Mouse (Mus musculus): ENCODE measurements around the gene Ryr2. TPM values are rescaled to one million over a fixed set of nuclear protein-coding genes. Genes with fewer than 3 reads are reported as not detected.

The Ryr2 gene
- polyA plus RNA-seq, 1 experiment: not detected

GRCm38 (mm10) chr13:11533265-11533664, 573.5 kb downstream of the Ryr2 start:
- no peaks in the 10 kb centered on the region for H3K79me2 ChIP-seq (ENCODE audit: control insufficient read depth, insufficient read depth)
- TF ChIP-seq USF1 (IDR thresholded peaks at IDR 0.05; ENCODE audit: low read depth) (no peak), MYOD1 (IDR thresholded peaks at IDR 0.05; ENCODE audit: control insufficient read depth, insufficient read length, low read depth) (no peak), CEBPB (IDR thresholded peaks at IDR 0.05; ENCODE audit: low read depth) (no peak), FOSL1 (IDR thresholded peaks at IDR 0.05; ENCODE audit: insufficient read depth, low read length, poor library complexity, severe bottlenecking) (no peak), MAX (IDR thresholded peaks at IDR 0.05) (no peak), MYOG (IDR thresholded peaks at IDR 0.05; ENCODE audit: control insufficient read depth, extremely low read depth, insufficient read length) (no peak), CTCF (IDR thresholded peaks at IDR 0.05; ENCODE audit: control insufficient read depth, insufficient read depth, insufficient read length) (no peak)
- H3K36me3 ChIP-seq (ENCODE audit: control insufficient read depth, insufficient read depth): no peaks in the 10 kb centered on the region
- H3K27me3 ChIP-seq (ENCODE audit: control insufficient read depth, insufficient read depth, insufficient read length): no peaks in the 10 kb centered on the region
- H3ac ChIP-seq (ENCODE audit: control insufficient read depth, insufficient read length, low read depth): no peak overlapping the region
- no peak overlapping the region for H3K4me3 ChIP-seq (ENCODE audit: insufficient read depth, poor library complexity, severe bottlenecking)
- H3K79me3 ChIP-seq (ENCODE audit: low read depth): no peaks in the 10 kb centered on the region

DNA sequence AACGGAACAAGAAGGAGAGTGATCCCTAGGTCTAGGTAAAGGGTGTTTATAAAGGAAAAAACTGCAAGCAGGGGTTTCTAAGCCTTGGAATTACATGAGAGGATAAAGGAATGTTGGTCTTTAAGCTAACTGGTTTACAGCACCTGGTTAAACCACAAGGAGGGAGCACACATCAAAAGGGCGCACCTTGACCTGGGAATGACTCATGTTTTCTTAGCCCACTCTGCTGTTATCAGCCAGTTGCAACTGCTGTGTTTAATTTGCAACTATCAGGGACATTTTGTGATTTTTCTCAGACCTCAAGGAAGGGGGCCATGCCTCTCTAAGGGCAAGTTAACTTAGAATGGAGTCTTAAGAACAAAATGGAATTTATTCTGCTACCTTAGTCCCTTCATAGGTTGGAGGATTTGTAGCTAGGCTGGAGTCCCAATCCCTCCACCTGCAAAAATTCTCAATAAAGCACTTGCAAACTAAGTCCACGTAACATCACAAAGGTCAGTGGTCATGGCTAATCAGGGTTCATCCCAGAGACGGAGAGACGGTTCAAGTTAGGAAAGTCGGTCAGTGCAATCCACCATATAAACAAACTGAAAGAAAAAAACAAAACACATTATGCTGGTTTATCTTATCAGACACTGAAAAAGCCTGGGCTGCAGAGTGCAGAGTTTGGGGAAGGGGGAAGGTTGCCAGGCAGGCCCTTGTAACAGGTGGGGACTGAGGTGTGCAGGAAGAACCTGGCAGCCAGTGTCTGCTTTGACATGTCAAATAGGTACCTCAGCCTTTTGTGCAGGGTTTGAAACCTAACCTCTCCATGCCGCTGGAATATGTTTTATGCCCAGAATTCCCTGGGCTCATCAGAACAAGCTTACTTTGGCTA, 574.5 kb downstream of the Ryr2 start:
- no peaks in the 10 kb centered on the region for H3K27me3 ChIP-seq (ENCODE audit: control insufficient read depth, insufficient read depth, insufficient read length)
- H3K79me2 ChIP-seq (ENCODE audit: control insufficient read depth, insufficient read depth): no peaks in the 10 kb centered on the region
- H3ac ChIP-seq (ENCODE audit: control insufficient read depth, insufficient read length, low read depth): no peak overlapping the region
- no peaks in the 10 kb centered on the region for H3K79me3 ChIP-seq (ENCODE audit: low read depth)
- TF ChIP-seq MYOG (IDR thresholded peaks at IDR 0.05; ENCODE audit: control insufficient read depth, extremely low read depth, insufficient read length) (no peak), MYOD1 (IDR thresholded peaks at IDR 0.05; ENCODE audit: control insufficient read depth, insufficient read length, low read depth) (no peak), FOSL1 (IDR thresholded peaks at IDR 0.05; ENCODE audit: insufficient read depth, low read length, poor library complexity, severe bottlenecking) (no peak), CEBPB (IDR thresholded peaks at IDR 0.05; ENCODE audit: low read depth) (no peak), CTCF (IDR thresholded peaks at IDR 0.05; ENCODE audit: control insufficient read depth, insufficient read depth, insufficient read length) (no peak), USF1 (IDR thresholded peaks at IDR 0.05; ENCODE audit: low read depth) (no peak), MAX (IDR thresholded peaks at IDR 0.05) (no peak)
- H3K4me3 ChIP-seq (ENCODE audit: insufficient read depth, poor library complexity, severe bottlenecking): no peak overlapping the region
- no peaks in the 10 kb centered on the region for H3K36me3 ChIP-seq (ENCODE audit: control insufficient read depth, insufficient read depth)

- no peak overlapping the region for H3ac ChIP-seq (ENCODE audit: control insufficient read depth, insufficient read length, low read depth)
- no peaks in the 10 kb centered on the region for H3K36me3 ChIP-seq (ENCODE audit: control insufficient read depth, insufficient read depth)
- H3K4me3 ChIP-seq (ENCODE audit: insufficient read depth, poor library complexity, severe bottlenecking): no peak overlapping the region
- no peaks in the 10 kb centered on the region for H3K79me2 ChIP-seq (ENCODE audit: control insufficient read depth, insufficient read depth)
- H3K79me3 ChIP-seq (ENCODE audit: low read depth): no peaks in the 10 kb centered on the region
- no peak for TF ChIP-seq FOSL1 (IDR thresholded peaks at IDR 0.05; ENCODE audit: insufficient read depth, low read length, poor library complexity, severe bottlenecking)
- TF ChIP-seq MYOD1 (IDR thresholded peaks at IDR 0.05; ENCODE audit: control insufficient read depth, insufficient read length, low read depth): no peak
- no peak for TF ChIP-seq MYOG (IDR thresholded peaks at IDR 0.05; ENCODE audit: control insufficient read depth, extremely low read depth, insufficient read length)
- no peak for TF ChIP-seq USF1 (IDR thresholded peaks at IDR 0.05; ENCODE audit: low read depth)
- TF ChIP-seq CTCF (IDR thresholded peaks at IDR 0.05; ENCODE audit: control insufficient read depth, insufficient read depth, insufficient read length): no peak
- no peak for TF ChIP-seq CEBPB (IDR thresholded peaks at IDR 0.05; ENCODE audit: low read depth)
- TF ChIP-seq MAX (IDR thresholded peaks at IDR 0.05): no peak
- H3K27me3 ChIP-seq (ENCODE audit: control insufficient read depth, insufficient read depth, insufficient read length): no peaks in the 10 kb centered on the region
Observed at GRCm38 (mm10) chr13:11523612-11524011, 583.1 kb downstream of the Ryr2 start.

- Histone ChIP-seq H3K79me3 (ENCODE audit: low read depth) (no peaks in the 10 kb centered on the region), H3K4me3 (ENCODE audit: insufficient read depth, poor library complexity, severe bottlenecking) (no peak overlapping the region), H3K27me3 (ENCODE audit: control insufficient read depth, insufficient read depth, insufficient read length) (no peaks in the 10 kb centered on the region), H3K36me3 (ENCODE audit: control insufficient read depth, insufficient read depth) (no peaks in the 10 kb centered on the region), H3ac (ENCODE audit: control insufficient read depth, insufficient read length, low read depth) (no peak overlapping the region), H3K79me2 (ENCODE audit: control insufficient read depth, insufficient read depth) (no peaks in the 10 kb centered on the region)
- TF ChIP-seq CEBPB (IDR thresholded peaks at IDR 0.05; ENCODE audit: low read depth) (no peak), CTCF (IDR thresholded peaks at IDR 0.05; ENCODE audit: control insufficient read depth, insufficient read depth, insufficient read length) (no peak), MYOD1 (IDR thresholded peaks at IDR 0.05; ENCODE audit: control insufficient read depth, insufficient read length, low read depth) (no peak), USF1 (IDR thresholded peaks at IDR 0.05; ENCODE audit: low read depth) (no peak), FOSL1 (IDR thresholded peaks at IDR 0.05; ENCODE audit: insufficient read depth, low read length, poor library complexity, severe bottlenecking) (no peak), MAX (IDR thresholded peaks at IDR 0.05) (no peak), MYOG (IDR thresholded peaks at IDR 0.05; ENCODE audit: control insufficient read depth, extremely low read depth, insufficient read length) (no peak)
Observed at GRCm38 (mm10) chr13:11520765-11521164, 586.0 kb downstream of the Ryr2 start.

- H3K79me3 ChIP-seq (ENCODE audit: low read depth): no peaks in the 10 kb centered on the region
- no peaks in the 10 kb centered on the region for H3K27me3 ChIP-seq (ENCODE audit: control insufficient read depth, insufficient read depth, insufficient read length)
- no peaks in the 10 kb centered on the region for H3K36me3 ChIP-seq (ENCODE audit: control insufficient read depth, insufficient read depth)
- H3K4me3 ChIP-seq (ENCODE audit: insufficient read depth, poor library complexity, severe bottlenecking): no peak overlapping the region
- H3K79me2 ChIP-seq (ENCODE audit: control insufficient read depth, insufficient read depth): no peaks in the 10 kb centered on the region
- no peak for TF ChIP-seq MAX (IDR thresholded peaks at IDR 0.05)
- TF ChIP-seq FOSL1 (IDR thresholded peaks at IDR 0.05; ENCODE audit: insufficient read depth, low read length, poor library complexity, severe bottlenecking): no peak
- TF ChIP-seq CEBPB (IDR thresholded peaks at IDR 0.05; ENCODE audit: low read depth): no peak
- no peak overlapping the region for H3ac ChIP-seq (ENCODE audit: control insufficient read depth, insufficient read length, low read depth)
Observed at GRCm38 (mm10) chr13:11511540-11512177, 595.1 kb downstream of the Ryr2 start.

Other genes with a start within 250 kb of the Ryr2 start
- 5.6 TPM for gene Mtr, start 151.2 kb upstream of the Ryr2 start, polyA plus RNA-seq (2012; fragmentation: generic; extraction: Trizol)
- gene Actn2, start 233.8 kb upstream of the Ryr2 start, polyA plus RNA-seq (2012; fragmentation: generic; extraction: Trizol): 0.07 TPM